In genomic region chr13:116308933-116309583, GRCm38 (mm10) we compare ENCODE assay signal across 9 mouse cellular contexts. TPM values are rescaled to one million over a fixed set of nuclear protein-coding genes. Genes with fewer than 3 reads are reported as not detected.
DNase-seq lines count a peak whose midpoint lies in the region; ATAC-seq lines count a peak whose summit lies in the region.
"Had no signal": no experiment of that assay in that cellular context is flagged by ENCODE, and none has a peak within 500 bp of the region (broad histone marks: within the 10 kb centered on the region; RNA-seq: fewer than 3 reads in every experiment).

No protein-coding gene starts in this region.

- no peak for DNase-seq in kidney, postnatal 14 days
- DNase-seq in embryonic facial prominence, embryonic 14.5 days (ENCODE audit: low spot score), result no peak
- peak; percentile 53 for DNase-seq in limb, embryonic 10.5 days (ENCODE audit: low spot score)
- no peak for DNase-seq in retina, embryonic 14.5 days (ENCODE audit: low spot score)
- no peak for DNase-seq in adrenal gland, adult (ENCODE audit: inconsistent age in 2 of 2, low spot score in 1 of 2)

- H3K4me2 ChIP-seq in kidney, embryonic 14.5 days (replicated peaks; ENCODE audit: low read depth, low read length), result peak overlapping the region; percentile 95
- H3K4me2 ChIP-seq in embryonic facial prominence, embryonic 14.5 days (ENCODE audit: low read depth, low read length), result peak overlapping the region; percentile 99
- peak overlapping the region; percentile 76 for H3K4me2 ChIP-seq in neural tube, embryonic 13.5 days

- no peak overlapping the region for H3K9ac ChIP-seq in kidney, embryonic 14.5 days (ENCODE audit: low read depth, low read length)
- H3K9ac ChIP-seq in embryonic facial prominence, embryonic 14.5 days (ENCODE audit: low read depth, low read length), result peak overlapping the region; percentile 41
- H3K9ac ChIP-seq in neural tube, embryonic 13.5 days, result peak overlapping the region; percentile 68

- 0 out of 2 replicates have a peak, but pooled peaks cover 3% of the 10 kb centered on the region for H3K4me1 ChIP-seq in kidney, embryonic 14.5 days (ENCODE audit: control insufficient read depth, insufficient read depth, low read length)
- no peaks in the 10 kb centered on the region for H3K4me1 ChIP-seq in embryonic facial prominence, embryonic 14.5 days (ENCODE audit: control insufficient read depth, insufficient read depth, low read length)
- H3K4me1 ChIP-seq in limb, embryonic 10.5 days, result peaks cover 36% of the 10 kb centered on the region
- peaks cover 14% of the 10 kb centered on the region for H3K4me1 ChIP-seq in neural tube, embryonic 13.5 days (replicated peaks)

- peak overlapping the region; percentile 55 for H3K4me3 ChIP-seq in kidney, embryonic 14.5 days (ENCODE audit: low read length)
- H3K4me3 ChIP-seq in embryonic facial prominence, embryonic 14.5 days (ENCODE audit: low read depth, low read length), result peak overlapping the region; percentile 58
- peak overlapping the region; percentile 71 for H3K4me3 ChIP-seq in limb, embryonic 10.5 days
- peak overlapping the region; percentile 51 for H3K4me3 ChIP-seq in neural tube, embryonic 13.5 days

- WGBS in kidney, embryonic 14.5 days, result 1% methylated on average over 18 of the region's 18 CpGs
- WGBS in embryonic facial prominence, embryonic 14.5 days, result 0% methylated on average over 16 of the region's 18 CpGs
- 0% methylated on average over 17 of the region's 18 CpGs for WGBS in limb, embryonic 10.5 days
- WGBS in neural tube, embryonic 13.5 days, result under 1% methylated on average over 17 of the region's 18 CpGs

- no peak overlapping the region for H3K27ac ChIP-seq in kidney, embryonic 14.5 days (ENCODE audit: low read depth, low read length)
- no peak overlapping the region for H3K27ac ChIP-seq in embryonic facial prominence, embryonic 14.5 days (replicated peaks; ENCODE audit: low read depth, low read length)
- H3K27ac ChIP-seq in limb, embryonic 10.5 days, result peak overlapping the region; percentile 88; the same call in 1 of the 2 replicates
- H3K27ac ChIP-seq in neural tube, embryonic 13.5 days (replicated peaks), result peak overlapping the region; percentile 69

- H3K36me3 ChIP-seq in kidney, embryonic 14.5 days (ENCODE audit: control insufficient read depth, insufficient read depth, low read length), result no peaks in the 10 kb centered on the region
- H3K36me3 ChIP-seq in embryonic facial prominence, embryonic 14.5 days (ENCODE audit: control insufficient read depth, insufficient read depth, low read length), result no peaks in the 10 kb centered on the region
- no peaks in the 10 kb centered on the region for H3K36me3 ChIP-seq in limb, embryonic 10.5 days
- no peaks in the 10 kb centered on the region for H3K36me3 ChIP-seq in neural tube, embryonic 13.5 days

- peak; percentile 37; the same call in 1 of the 2 replicates for ATAC-seq in kidney, embryonic 14.5 days (ENCODE audit: low FRiP score, low TSS enrichment)
- peak; percentile 7 for ATAC-seq in embryonic facial prominence, embryonic 14.5 days (ENCODE audit: low read depth)
- ATAC-seq in neural tube, embryonic 13.5 days (ENCODE audit: low read depth), result peak; percentile 45
- ATAC-seq in granulocyte monocyte progenitor cell, adult 5-6 weeks (replicated peaks; ENCODE audit: poor library complexity, severe bottlenecking), result no peak
- ATAC-seq: Patski had no signal

- H3K9me3 ChIP-seq in kidney, embryonic 14.5 days (ENCODE audit: control insufficient read depth, low read length), result 0 out of 2 replicates have a peak, but pooled peaks cover 3% of the 10 kb centered on the region
- no peaks in the 10 kb centered on the region for H3K9me3 ChIP-seq in embryonic facial prominence, embryonic 14.5 days (ENCODE audit: control insufficient read depth, low read length)
- no peaks in the 10 kb centered on the region for H3K9me3 ChIP-seq in limb, embryonic 10.5 days (replicated peaks)
- H3K9me3 ChIP-seq in neural tube, embryonic 13.5 days, result no peaks in the 10 kb centered on the region

- H3K27me3 ChIP-seq in kidney, embryonic 14.5 days (ENCODE audit: control insufficient read depth, insufficient read depth, low read length), result peaks cover 81% of the 10 kb centered on the region
- peaks cover 90% of the 10 kb centered on the region for H3K27me3 ChIP-seq in embryonic facial prominence, embryonic 14.5 days (replicated peaks; ENCODE audit: control insufficient read depth, insufficient read depth, low read length)
- peaks cover 93% of the 10 kb centered on the region for H3K27me3 ChIP-seq in limb, embryonic 10.5 days (ENCODE audit: low read depth, poor library complexity, severe bottlenecking)
- H3K27me3 ChIP-seq in neural tube, embryonic 13.5 days, result peaks cover 96% of the 10 kb centered on the region

RNA-seq across cellular contexts. Expression of gene Isl1, which starts 0.4 kb away (rescaled TPM):
- polyA plus RNA-seq in kidney, embryonic 14.5 days (2014; fragmentation: Nextera tagmentation; extraction: Ambion mirVana), result 0.11 TPM in 1 of 2 replicates, not detected in the other
- polyA plus RNA-seq in embryonic facial prominence, embryonic 14.5 days (2014; fragmentation: Nextera tagmentation; extraction: Ambion mirVana), result 24.0 and 25.9 TPM in 2 replicates
- 11.4 and 13.3 TPM in 2 replicates for polyA plus RNA-seq in limb, embryonic 10.5 days (2016; fragmentation: Nextera tagmentation; extraction: Ambion mirVana)
- 133 and 169 TPM in 2 replicates for polyA plus RNA-seq in neural tube, embryonic 13.5 days (2015; fragmentation: Nextera tagmentation; extraction: Ambion mirVana)
- total RNA-seq in granulocyte monocyte progenitor cell, adult 5-6 weeks (2014; fragmentation: Nextera tagmentation), result not detected in 2 replicates
- not detected in 2 replicates for total RNA-seq in granulocyte monocyte progenitor cell, adult 5-6 weeks (2017)
- polyA plus RNA-seq: Patski had no signal

Comparison
In these comparisons a context has a peak if more than half of its experiments do, and no peak if none do; other contexts are left out.
1. H3K27ac ChIP-seq: peak in limb, embryonic 10.5 days (single experiment) and neural tube, embryonic 13.5 days (single experiment); none in kidney, embryonic 14.5 days (single experiment) and embryonic facial prominence, embryonic 14.5 days (single experiment).
2. RNA of gene Isl1, which starts 0.4 kb away (polyA plus RNA-seq): 133 to 169 TPM in neural tube, embryonic 13.5 days, 24.0 to 25.9 TPM in embryonic facial prominence, embryonic 14.5 days and 11.4 to 13.3 TPM in limb, embryonic 10.5 days; 0.11 TPM in kidney, embryonic 14.5 days; every median in the first group is over 10 times any median in the second.
3. Peak in every context shown above with its lines, with median percentiles within 50 percentile points of each other: H3K4me2 ChIP-seq and H3K4me3 ChIP-seq.